Mouse (Mus musculus): ENCODE measurements around the gene Tubgcp2. TPM values are rescaled to one million over a fixed set of nuclear protein-coding genes. Genes with fewer than 3 reads are reported as not detected.

Gene Tubgcp2
- polyA plus RNA-seq, 1 experiment, result 24.7 TPM

DNA sequence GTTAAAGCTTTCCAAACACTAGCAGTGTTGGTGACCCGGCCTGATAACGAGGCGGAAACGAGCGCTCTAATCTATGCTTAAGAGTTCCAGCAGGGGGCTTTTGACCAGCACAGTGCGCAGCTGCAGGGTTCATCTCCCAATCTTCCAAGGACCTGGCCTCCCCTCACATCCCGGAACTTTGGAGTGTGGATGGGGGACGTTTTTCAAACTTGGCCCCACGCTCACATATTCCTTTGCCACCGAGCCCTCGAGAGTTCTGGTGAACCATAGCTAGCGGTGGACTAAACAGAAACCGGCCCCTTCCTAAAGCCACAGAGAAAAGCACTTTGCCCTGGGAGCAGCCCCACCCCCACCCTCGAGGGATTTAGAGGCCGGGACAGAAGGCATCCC is 86.6 kb downstream of the Tubgcp2 start:
- no peak for DNase-seq (ENCODE audit: low read depth)

DNA sequence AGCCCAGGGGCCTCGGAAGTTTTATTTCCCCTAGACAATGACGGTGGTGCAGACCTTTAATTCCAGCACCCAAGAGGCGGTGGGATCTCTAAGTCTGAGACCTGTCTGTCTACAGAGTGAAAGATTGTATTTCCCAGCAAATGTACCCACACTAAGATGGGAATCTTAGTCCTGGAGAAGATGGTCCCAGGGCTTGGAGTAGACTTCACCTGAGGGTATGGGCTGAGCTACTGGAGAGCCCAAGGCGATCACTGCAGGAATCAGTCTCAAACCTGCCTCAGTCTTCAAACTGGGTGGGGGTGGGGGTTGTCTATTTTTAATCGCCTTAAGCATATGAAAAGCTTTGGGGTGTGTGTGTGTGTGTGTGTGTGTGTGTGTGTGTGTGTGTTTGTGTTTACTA is 90.4 kb downstream of the Tubgcp2 start:
- no peak for DNase-seq (ENCODE audit: low read depth)

Other genes starting within 250 kb of the Tubgcp2 start
- gene Adgra1, start 202.5 kb downstream of the Tubgcp2 start, polyA plus RNA-seq (2012; rRNA removed), result 0.30 and 0.49 TPM in 2 replicates
- gene Kndc1, start 142.0 kb downstream of the Tubgcp2 start, polyA plus RNA-seq (2012; rRNA removed), result 0.80 and 1.5 TPM in 2 replicates
- gene Utf1, start 92.9 kb downstream of the Tubgcp2 start, polyA plus RNA-seq (2012; rRNA removed), result 0.16 TPM in 1 of 2 replicates, not detected in the other
- 1.5 and 2.0 TPM in 2 replicates for gene 6430531B16Rik, start 57.9 kb downstream of the Tubgcp2 start, polyA plus RNA-seq (2012; rRNA removed)
- gene Adam8, start 44.1 kb downstream of the Tubgcp2 start, polyA plus RNA-seq (2012; rRNA removed), result 7.1 and 8.8 TPM in 2 replicates
- gene Zfp511, start 278 bp downstream of the Tubgcp2 start, polyA plus RNA-seq (2012; rRNA removed), result 46.2 and 50.7 TPM in 2 replicates
- gene Msx3, start 12.4 kb upstream of the Tubgcp2 start, polyA plus RNA-seq (2012; rRNA removed), result 0.09 TPM in 1 of 2 replicates, not detected in the other
- 0.19 and 1.5 TPM in 2 replicates for gene Caly, start 45.9 kb upstream of the Tubgcp2 start, polyA plus RNA-seq (2012; rRNA removed)
- gene Prap1, start 56.7 kb upstream of the Tubgcp2 start, polyA plus RNA-seq (2012; rRNA removed), result not detected in 2 replicates
- gene Fuom, start 65.8 kb upstream of the Tubgcp2 start, polyA plus RNA-seq (2012; rRNA removed), result 33.3 and 37.9 TPM in 2 replicates
- gene Paox, start 79.1 kb upstream of the Tubgcp2 start, polyA plus RNA-seq (2012; rRNA removed), result 16.0 and 18.0 TPM in 2 replicates
- 190 and 200 TPM in 2 replicates for gene Echs1, start 79.8 kb upstream of the Tubgcp2 start, polyA plus RNA-seq (2012; rRNA removed)
- gene Mtg1, start 100.9 kb upstream of the Tubgcp2 start, polyA plus RNA-seq (2012; rRNA removed), result 28.9 and 56.7 TPM in 2 replicates
- gene Sprn, start 118.2 kb upstream of the Tubgcp2 start, polyA plus RNA-seq (2012; rRNA removed), result 0.70 and 0.72 TPM in 2 replicates
- not detected in 2 replicates for gene Olfr522, start 128.1 kb upstream of the Tubgcp2 start, polyA plus RNA-seq (2012; rRNA removed)
- gene Olfr523, start 136.5 kb upstream of the Tubgcp2 start, polyA plus RNA-seq (2012; rRNA removed), result 0.08 TPM in 1 of 2 replicates, not detected in the other
- not detected in 2 replicates for gene Olfr524, start 169.3 kb upstream of the Tubgcp2 start, polyA plus RNA-seq (2012; rRNA removed)
- 0.42 and 0.72 TPM in 2 replicates for gene Cd163l1, start 181.6 kb upstream of the Tubgcp2 start, polyA plus RNA-seq (2012; rRNA removed)
- 0.13 and 0.14 TPM in 2 replicates for gene 5830411N06Rik, start 210.6 kb upstream of the Tubgcp2 start, polyA plus RNA-seq (2012; rRNA removed)

Data from gonadal fat pad, adult 2 months (tissue).